Mouse (Mus musculus): ENCODE results near the gene Eno3.

DNA sequence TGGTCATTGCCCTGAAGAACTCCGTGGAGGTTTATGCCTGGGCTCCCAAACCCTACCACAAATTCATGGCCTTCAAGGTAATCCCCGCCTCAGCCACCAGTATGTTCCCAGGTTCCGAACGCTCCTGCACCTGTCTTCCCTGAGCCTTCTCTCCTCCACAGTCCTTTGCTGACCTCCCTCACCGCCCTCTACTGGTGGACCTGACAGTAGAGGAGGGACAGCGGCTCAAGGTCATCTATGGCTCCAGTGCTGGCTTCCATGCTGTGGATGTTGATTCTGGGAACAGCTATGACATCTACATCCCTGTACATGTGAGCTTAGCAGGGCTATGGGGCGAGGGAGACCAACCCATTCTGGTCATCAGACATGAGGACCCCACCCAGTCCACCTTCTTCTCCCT lies 44.5 kb upstream of the Eno3 start:
- TF ChIP-seq ZC3H11A (IDR thresholded peaks at IDR 0.05; ENCODE audit: borderline replicate concordance, low read depth, low read length): no peak
- TF ChIP-seq ZNF384 (IDR thresholded peaks at IDR 0.05; ENCODE audit: low read depth, low read length): no peak
- TF ChIP-seq HCFC1 (IDR thresholded peaks at IDR 0.05; ENCODE audit: borderline replicate concordance, insufficient read depth, low read length): no peak
- TF ChIP-seq MAFK (IDR thresholded peaks at IDR 0.05; ENCODE audit: insufficient read depth, low read depth, low read length): no peak
- no peak for TF ChIP-seq CHD2 (IDR thresholded peaks at IDR 0.05; ENCODE audit: low read depth, low read length)

All from ES-E14 (cell line).